Mouse (Mus musculus): ENCODE results near the gene Olfr490. TPM values are rescaled to one million over a fixed set of nuclear protein-coding genes. Genes with fewer than 3 reads are reported as not detected.

Gene Olfr490
- total RNA-seq (2021), result not detected in 2 replicates
- long read RNA-seq, result 0 reads

DNA sequence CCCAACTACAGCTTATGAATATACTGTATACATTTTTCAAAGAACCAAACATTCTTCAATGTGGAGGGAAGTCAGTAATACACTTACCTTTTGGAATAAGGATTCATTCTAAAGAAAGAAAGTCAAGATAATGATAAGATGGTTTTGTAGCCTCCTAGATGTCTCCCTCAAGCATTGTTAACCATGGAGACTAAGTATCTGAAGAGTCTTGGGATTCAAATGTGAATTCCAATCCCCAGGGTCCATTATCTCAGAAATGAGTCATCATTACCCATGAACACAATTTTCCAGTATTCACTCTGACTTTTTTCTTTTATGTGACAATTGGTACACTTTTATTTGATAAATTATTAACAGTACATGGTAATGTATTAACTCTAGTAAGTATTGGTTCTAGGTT, at the start of gene Olfr490:
TSS of gene Olfr490 (minus strand) at position 101 of the 400 bp plus-strand sequence.
- no peak for DNase-seq

DNA sequence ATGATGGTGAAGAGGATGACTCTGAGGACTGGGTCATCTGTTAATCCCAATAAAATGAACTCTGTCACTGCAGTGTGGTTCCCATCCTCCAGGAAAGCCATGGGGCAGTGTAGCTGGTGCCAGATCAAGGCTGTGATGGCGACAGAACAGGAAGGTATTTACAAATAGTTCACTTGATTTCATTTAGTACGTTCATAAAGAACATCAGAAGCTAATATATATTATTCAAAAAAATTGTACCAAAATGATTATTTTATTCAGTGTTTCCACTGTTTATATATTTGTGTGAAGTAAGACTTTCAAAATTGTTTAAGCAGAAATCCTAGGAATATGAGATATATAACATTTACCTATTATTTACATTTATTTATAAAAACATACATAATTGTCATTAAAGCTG, 34.8 kb upstream of the Olfr490 start, which contains the start of gene Olfr492:
TSS of gene Olfr492 (minus strand) at position 101 of the 400 bp plus-strand sequence.
- no peak for DNase-seq

DNA sequence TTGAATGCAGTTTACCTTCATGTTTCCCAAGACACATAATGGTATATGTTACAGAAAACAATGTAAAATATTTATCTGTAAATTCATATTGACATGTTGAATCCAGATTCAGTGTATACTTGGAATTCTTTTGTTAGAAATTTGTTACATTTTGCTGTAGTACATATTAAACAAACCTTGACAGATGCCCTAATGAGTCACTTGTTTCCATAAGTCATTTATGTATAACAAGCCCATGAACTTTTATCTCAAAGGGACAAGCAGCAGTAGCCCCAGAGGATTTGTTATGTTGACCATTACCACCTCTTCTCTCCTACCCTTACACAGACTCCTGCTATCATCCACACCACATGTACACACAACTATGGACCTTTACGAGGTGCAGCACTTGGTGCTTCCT, 24.4 kb upstream of the Olfr490 start, which contains the start of gene Olfr491:
TSS of gene Olfr491 (plus strand) at position 301 of the 400 bp plus-strand sequence.
- no peak for DNase-seq

DNA sequence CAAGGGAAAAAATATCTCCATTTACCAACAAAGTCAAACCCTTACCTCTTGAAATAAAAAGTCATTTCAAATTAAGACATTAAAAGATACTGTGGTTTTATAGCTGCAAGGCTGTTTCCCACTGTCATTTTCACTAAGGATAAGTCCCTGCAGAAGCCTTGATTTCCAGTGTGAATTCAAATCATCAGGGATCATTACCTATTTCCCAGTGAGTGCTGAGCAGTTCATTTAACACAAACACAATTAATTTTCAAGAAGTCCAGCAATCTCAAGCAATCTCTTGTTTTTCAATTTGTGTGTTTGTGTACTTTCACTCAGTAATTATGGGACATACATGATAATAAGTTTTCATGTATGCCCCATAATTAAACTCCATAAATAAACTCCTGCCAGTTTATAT, 30.5 kb downstream of the Olfr490 start, which contains the start of gene Olfr488:
TSS of gene Olfr488 (minus strand) at position 101 of the 400 bp plus-strand sequence.
- DNase-seq, result no peak

Other genes with a start within 250 kb of the Olfr490 start
- not detected in 2 replicates for gene Olfr479, start 238.2 kb downstream of the Olfr490 start, total RNA-seq (2021)
- not detected in 2 replicates for gene Olfr480, start 221.6 kb downstream of the Olfr490 start, total RNA-seq (2021)
- gene Olfr481, start 209.1 kb downstream of the Olfr490 start, total RNA-seq (2021), result not detected in 2 replicates
- gene Olfr482, start 191.3 kb downstream of the Olfr490 start, total RNA-seq (2021), result 2.1 and 2.7 TPM in 2 replicates
- not detected in 2 replicates for gene Olfr483, start 188.1 kb downstream of the Olfr490 start, total RNA-seq (2021)
- not detected in 2 replicates for gene Olfr484, start 161.5 kb downstream of the Olfr490 start, total RNA-seq (2021)
- gene Olfr485, start 129.1 kb downstream of the Olfr490 start, total RNA-seq (2021), result not detected in 2 replicates
- not detected in 2 replicates for gene Olfr486, start 116.2 kb downstream of the Olfr490 start, total RNA-seq (2021)
- not detected in 2 replicates for gene Olfr487, start 74.3 kb downstream of the Olfr490 start, total RNA-seq (2021)
- not detected in 2 replicates for gene Olfr488, start 30.6 kb downstream of the Olfr490 start, total RNA-seq (2021)
- gene Olfr491, start 24.5 kb upstream of the Olfr490 start, total RNA-seq (2021), result not detected in 2 replicates
- gene Olfr492, start 34.7 kb upstream of the Olfr490 start, total RNA-seq (2021), result not detected in 2 replicates
- not detected in 2 replicates for gene Olfr493, start 58.0 kb upstream of the Olfr490 start, total RNA-seq (2021)
- not detected in 2 replicates for gene Olfr494, start 76.4 kb upstream of the Olfr490 start, total RNA-seq (2021)
- not detected in 2 replicates for gene Olfr495, start 104.2 kb upstream of the Olfr490 start, total RNA-seq (2021)
- not detected in 2 replicates for gene Olfr497, start 131.5 kb upstream of the Olfr490 start, total RNA-seq (2021)
- not detected in 2 replicates for gene Olfr498, start 176.4 kb upstream of the Olfr490 start, total RNA-seq (2021)
- not detected in 2 replicates for gene Olfr502, start 236.1 kb upstream of the Olfr490 start, total RNA-seq (2021)